Mouse (Mus musculus): ENCODE results near the gene Ddx25.

GRCm38 (mm10) chr9:35529796-35530195 is 28.5 kb downstream of the Ddx25 start:
- TF ChIP-seq CTCF (IDR thresholded peaks at IDR 0.05; ENCODE audit: low read depth, low read length), result no peak
- TF ChIP-seq POLR2A (IDR thresholded peaks at IDR 0.05; ENCODE audit: borderline replicate concordance, low read depth, low read length), result no peak
